7 mouse cellular contexts compared by ENCODE assay signal in genomic region chr8:84700941-84701911, GRCm38 (mm10). TPM values are rescaled to one million over a fixed set of nuclear protein-coding genes. Genes with fewer than 3 reads are reported as not detected.
DNase-seq lines count a peak whose midpoint lies in the region; ATAC-seq lines count a peak whose summit lies in the region.

Gene Lyl1, plus strand, starts transcription at chr8:84701457.

- 10% methylated on average over 34 of the region's 34 CpGs for WGBS in embryonic facial prominence, embryonic 12.5 days
- 5% methylated on average over 34 of the region's 34 CpGs for WGBS in heart, embryonic 13.5 days
- 5% methylated on average over 34 of the region's 34 CpGs for WGBS in kidney, embryonic 15.5 days

- H3K4me1 ChIP-seq in embryonic facial prominence, embryonic 12.5 days, result peaks cover 28% of the 10 kb centered on the region
- H3K4me1 ChIP-seq in heart, embryonic 13.5 days, result peaks cover 70% of the 10 kb centered on the region
- H3K4me1 ChIP-seq in kidney, embryonic 15.5 days, result peaks cover 46% of the 10 kb centered on the region

- no peaks in the 10 kb centered on the region for H3K9me3 ChIP-seq in embryonic facial prominence, embryonic 12.5 days
- H3K9me3 ChIP-seq in heart, embryonic 13.5 days, result no peaks in the 10 kb centered on the region
- H3K9me3 ChIP-seq in kidney, embryonic 15.5 days (replicated peaks), result no peaks in the 10 kb centered on the region

- H3K4me2 ChIP-seq in embryonic facial prominence, embryonic 12.5 days (replicated peaks), result peak within 1 kb of the TSS; percentile 21; the same call in 1 of the 2 replicates
- peak within 1 kb of the TSS; percentile 74 for H3K4me2 ChIP-seq in heart, embryonic 13.5 days
- peak within 1 kb of the TSS; percentile 44 for H3K4me2 ChIP-seq in kidney, embryonic 15.5 days

- DNase-seq in adrenal gland, postnatal 25 days, result peak; percentile 59
- DNase-seq in lung, postnatal 14 days, result peak; percentile 86
- DNase-seq in spleen, postnatal 10 days (ENCODE audit: low spot score in 2 of 2), result peak; percentile 93 to 96
- no peak for DNase-seq in right cerebral cortex, adult 18-20 months

- H3K27me3 ChIP-seq in embryonic facial prominence, embryonic 12.5 days, result peaks cover 49% of the 10 kb centered on the region
- peaks cover 42% of the 10 kb centered on the region for H3K27me3 ChIP-seq in heart, embryonic 13.5 days (replicated peaks)
- peaks cover 50% of the 10 kb centered on the region for H3K27me3 ChIP-seq in kidney, embryonic 15.5 days

- peak; percentile 41; the same call in 1 of the 2 replicates for ATAC-seq in embryonic facial prominence, embryonic 12.5 days (ENCODE audit: insufficient number of reproducible peaks, insufficient read depth, low FRiP score, low TSS enrichment)
- peak; percentile 73 for ATAC-seq in heart, embryonic 13.5 days (ENCODE audit: extremely low read depth, insufficient number of reproducible peaks, low FRiP score, low TSS enrichment)
- peak; percentile 55 for ATAC-seq in kidney, embryonic 15.5 days (replicated peaks; ENCODE audit: low FRiP score)

- peak within 1 kb of the TSS; percentile 57; the same call in 1 of the 2 replicates for H3K27ac ChIP-seq in embryonic facial prominence, embryonic 12.5 days
- H3K27ac ChIP-seq in heart, embryonic 13.5 days (replicated peaks), result peak within 1 kb of the TSS; percentile 93
- H3K27ac ChIP-seq in kidney, embryonic 15.5 days, result peak within 1 kb of the TSS; percentile 80

- H3K9ac ChIP-seq in embryonic facial prominence, embryonic 12.5 days, result no peak within 1 kb of the TSS; the same call in 1 of the 2 replicates
- peak within 1 kb of the TSS; percentile 87 for H3K9ac ChIP-seq in heart, embryonic 13.5 days
- H3K9ac ChIP-seq in kidney, embryonic 15.5 days, result no peak within 1 kb of the TSS

- peak within 1 kb of the TSS; percentile 17 for H3K4me3 ChIP-seq in embryonic facial prominence, embryonic 12.5 days
- H3K4me3 ChIP-seq in heart, embryonic 13.5 days, result peak within 1 kb of the TSS; percentile 57
- H3K4me3 ChIP-seq in kidney, embryonic 15.5 days (replicated peaks), result peak within 1 kb of the TSS; percentile 36

- peaks cover 37% of the 10 kb centered on the region for H3K36me3 ChIP-seq in embryonic facial prominence, embryonic 12.5 days
- peaks cover 40% of the 10 kb centered on the region for H3K36me3 ChIP-seq in heart, embryonic 13.5 days
- peaks cover 34% of the 10 kb centered on the region for H3K36me3 ChIP-seq in kidney, embryonic 15.5 days

RNA-seq across cellular contexts. Expression of gene Lyl1, which starts in this region (rescaled TPM):
- 3.1 and 3.8 TPM in 2 replicates for total RNA-seq in adrenal gland, postnatal 25 days (2021)
- 4.9 and 5.0 TPM in 2 replicates for polyA plus RNA-seq in embryonic facial prominence, embryonic 12.5 days (2016; fragmentation: Nextera tagmentation; extraction: Ambion mirVana)
- polyA plus RNA-seq in heart, embryonic 13.5 days (2015; fragmentation: Nextera tagmentation; extraction: Ambion mirVana), result 15.4 and 17.1 TPM in 2 replicates
- polyA plus RNA-seq in kidney, embryonic 15.5 days (2015; fragmentation: Nextera tagmentation; extraction: Ambion mirVana), result 7.6 and 7.8 TPM in 2 replicates

Comparison
In these comparisons a context has a peak if more than half of its experiments do, and no peak if none do; other contexts are left out.
1. H3K4me2 ChIP-seq: peak in every context shown above with its lines; median percentile 74 in heart, embryonic 13.5 days; 44 in kidney, embryonic 15.5 days; 21 in embryonic facial prominence, embryonic 12.5 days.